Mouse (Mus musculus) gastrocnemius, postnatal 36 days (tissue): ENCODE measurements around the gene Nrcam. TPM values are rescaled to one million over a fixed set of nuclear protein-coding genes. Genes with fewer than 3 reads are reported as not detected.

Experiments
- DNase-seq, 2 experiments: peaks; one replicate each; pipeline ENCODE4 v3.0.0; 2022
- intact Hi-C: fragments of 180-260 bp; cut with DNase I; formaldehyde crosslinking; loops from one replicate; pipeline ENCODE4 v1.15.1; 2025
- total RNA-seq, 2 experiments: library from RNA; stranded (reverse); gene quantifications; 2 replicates each; pipeline ENCODE4 v1.2.3; 2021

Gene Nrcam
- total RNA-seq, 2 experiments from 2014 or later: 0.18 to 0.94 TPM

DNA sequence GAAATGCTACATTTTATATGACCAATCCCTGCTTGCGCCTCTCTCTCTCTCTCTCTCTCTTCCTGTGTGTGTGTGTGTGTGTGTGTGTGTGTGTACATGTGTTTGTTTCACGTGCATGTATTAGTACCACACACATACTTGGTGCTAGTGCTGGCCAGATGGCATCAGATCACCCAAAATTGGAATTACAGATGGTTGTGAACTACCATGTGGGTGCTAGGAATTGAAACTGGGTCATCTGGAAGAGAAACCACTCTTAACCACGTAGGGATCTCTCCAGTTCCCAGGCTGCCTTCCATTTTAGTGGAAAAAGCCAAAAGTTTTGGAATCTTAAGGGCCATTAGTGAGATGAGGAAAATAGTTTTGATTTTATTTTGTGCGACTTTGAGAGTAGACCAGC is 175.1 kb downstream of the Nrcam start:
- no peak for DNase-seq
- intact Hi-C loops: no loop called here

DNA sequence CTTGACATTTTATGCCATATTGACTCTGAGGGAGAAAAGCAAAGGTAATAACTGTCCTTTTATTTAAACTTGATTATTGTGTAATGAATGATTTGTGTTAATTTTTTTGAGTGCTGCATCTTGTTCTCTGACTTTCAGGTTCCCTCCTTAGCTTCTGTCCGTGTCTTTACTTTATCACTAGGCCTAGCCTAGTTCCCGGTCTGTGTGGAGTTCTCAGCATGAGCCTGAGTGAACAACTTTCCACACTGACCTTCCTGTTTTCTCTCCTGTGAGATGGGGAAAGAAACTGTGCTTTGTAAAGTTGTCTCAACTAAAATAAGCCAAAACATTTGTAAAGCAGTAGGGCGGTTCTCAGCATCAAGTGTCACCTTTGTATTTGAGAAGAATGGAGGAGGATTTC is 179.9 kb downstream of the Nrcam start:
- DNase-seq: no peak
- intact Hi-C loops: no loop called here

DNA sequence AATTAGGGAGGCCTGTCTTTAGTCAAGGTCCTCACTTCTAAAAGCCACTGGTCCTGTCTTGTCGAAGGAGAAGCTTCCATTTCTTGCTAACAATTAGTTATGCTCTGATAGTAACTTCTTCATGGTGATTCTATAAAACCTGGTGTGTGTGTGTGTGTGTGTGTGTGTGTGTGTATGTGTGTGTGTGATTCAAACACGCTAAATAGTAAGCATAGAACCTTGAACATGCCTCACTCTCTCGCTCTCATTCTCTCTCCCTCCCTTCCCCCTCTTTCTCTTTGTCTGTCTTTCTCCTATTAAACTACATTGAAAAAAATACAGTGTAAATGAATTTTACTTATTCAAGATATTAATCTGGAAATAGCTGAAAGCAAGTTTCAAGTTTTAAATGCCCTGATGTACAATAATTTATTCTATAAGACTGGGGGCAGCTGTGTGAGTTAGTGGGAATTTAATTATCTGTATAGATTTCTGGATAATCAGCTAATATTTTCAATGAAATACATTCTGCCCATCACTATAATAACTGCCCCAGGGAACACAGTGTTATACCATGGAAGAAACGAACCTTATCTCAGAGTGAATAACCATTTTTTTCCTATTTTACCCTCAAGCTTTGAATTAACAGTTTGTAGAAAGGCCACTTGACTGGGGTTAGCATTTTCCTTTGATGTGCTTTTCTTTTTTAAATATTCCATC is 180.9 kb downstream of the Nrcam start:
- no peak for DNase-seq
- intact Hi-C loops: no loop called here

DNA sequence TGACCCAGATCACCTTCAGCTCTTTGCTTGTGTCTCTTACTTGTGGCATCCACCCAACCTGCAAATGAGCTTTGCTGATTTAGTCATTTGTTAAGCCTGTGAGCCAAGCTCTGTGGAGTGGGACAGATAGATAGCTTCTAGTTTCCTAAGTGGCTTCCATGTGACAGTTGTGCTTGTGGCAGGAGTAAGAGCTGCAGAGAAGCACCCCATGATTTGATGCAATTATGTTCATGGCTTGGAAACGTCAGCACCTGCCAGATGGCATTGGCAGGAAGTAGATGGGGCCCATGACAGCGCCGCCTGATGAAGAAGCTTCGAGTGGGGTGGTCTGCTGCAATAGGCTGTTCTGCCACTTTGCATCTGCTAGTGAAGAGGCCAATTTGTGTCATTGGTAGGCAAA is 186.4 kb downstream of the Nrcam start:
- intact Hi-C loops: no loop called here
- DNase-seq: no peak

DNA sequence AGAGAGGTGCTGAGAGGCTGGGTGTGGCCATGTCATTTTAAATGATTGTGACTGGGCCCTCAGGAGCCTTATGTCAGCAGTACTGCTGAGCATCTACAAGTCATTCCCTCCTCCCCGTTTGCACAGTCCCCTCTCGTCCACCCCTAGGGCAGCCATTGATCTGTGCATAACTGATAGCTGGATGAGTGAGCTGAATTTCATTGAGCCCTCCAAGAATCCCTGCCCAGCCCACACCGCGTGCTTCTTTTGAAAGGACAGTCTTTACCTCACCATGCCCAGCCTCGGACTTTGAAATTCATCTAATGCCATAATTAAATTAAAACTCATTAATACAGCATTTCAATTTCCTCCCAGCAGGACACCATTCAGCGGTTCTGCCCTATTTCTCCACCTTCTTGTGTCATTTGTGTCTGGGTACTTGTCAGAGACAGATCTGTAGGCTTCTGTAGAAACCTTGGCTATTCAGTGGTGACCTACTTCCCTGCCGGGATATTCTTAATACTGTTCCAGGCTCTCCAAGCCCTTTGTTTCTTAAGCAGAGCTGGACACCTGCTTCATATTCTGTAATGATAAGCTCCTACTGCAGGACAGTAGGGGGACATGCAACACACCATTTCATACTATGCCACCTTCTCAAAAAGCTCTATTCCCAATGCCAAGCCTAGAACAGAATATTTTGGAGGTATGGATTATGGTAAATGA is 190.9 kb downstream of the Nrcam start:
- DNase-seq: no peak
- intact Hi-C loops: no loop called here

DNA sequence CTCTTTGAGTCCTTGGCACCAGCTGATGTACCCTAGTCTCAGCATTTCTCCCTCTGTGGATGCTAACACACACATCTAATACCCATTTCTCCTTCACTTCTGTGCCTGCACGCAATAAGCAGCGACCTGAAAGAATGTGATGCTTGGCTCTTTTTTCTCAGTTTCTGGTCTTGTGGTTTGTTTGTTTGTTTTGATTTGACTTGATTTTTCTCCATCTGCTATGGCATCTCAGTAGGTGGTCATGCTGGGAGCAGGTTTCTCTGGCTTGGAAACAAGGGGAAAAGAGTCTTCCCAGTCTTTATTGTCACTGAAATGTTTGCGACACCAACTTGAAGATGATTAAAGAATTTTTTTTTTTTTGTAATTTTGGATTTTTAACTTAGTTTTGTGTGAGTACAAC is 192.8 kb downstream of the Nrcam start:
- intact Hi-C loops: no loop called here

DNA sequence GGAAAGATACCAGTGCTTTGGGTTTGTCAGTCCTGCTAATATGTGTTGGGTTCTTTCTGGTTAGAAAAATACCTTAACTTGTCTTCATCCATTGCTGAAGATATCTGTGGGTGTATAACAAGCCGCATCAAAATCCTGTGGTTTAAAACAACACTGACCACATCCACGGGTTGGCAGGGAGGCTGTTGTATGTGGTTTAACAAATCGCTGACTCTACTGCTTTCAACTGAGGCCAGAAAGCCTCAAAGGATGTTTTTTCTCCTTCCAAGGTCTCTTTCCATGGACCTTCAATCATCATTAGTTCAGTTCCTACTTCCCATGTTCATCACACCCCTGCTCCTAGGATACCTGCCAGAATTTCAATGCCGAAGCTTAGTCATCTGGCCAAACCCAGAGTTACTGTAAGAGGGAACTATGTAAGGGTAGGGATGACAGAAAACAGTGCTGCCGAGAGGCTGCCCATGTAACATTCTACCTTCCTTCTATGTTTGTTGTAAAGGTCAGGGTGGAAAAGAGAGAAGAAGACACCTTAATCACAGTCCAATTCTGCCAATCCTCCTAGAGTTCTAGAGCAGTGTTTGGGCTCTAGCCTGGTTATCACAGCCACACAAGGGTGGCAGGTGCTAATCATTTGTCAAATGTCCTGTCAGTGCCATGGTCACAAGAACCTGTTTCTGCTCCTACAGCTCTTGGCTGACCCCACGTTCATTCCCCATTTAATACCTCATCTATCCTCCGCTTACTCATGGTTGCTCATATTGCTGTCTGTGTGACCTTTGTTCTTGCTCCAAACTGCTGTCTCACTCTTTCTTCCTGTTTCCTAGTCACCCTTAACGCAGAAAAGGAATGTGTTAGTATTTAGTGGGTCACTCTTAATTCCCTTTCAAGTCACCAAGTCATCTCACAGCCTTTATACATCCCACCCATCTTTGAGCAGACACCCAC is 196.2 kb downstream of the Nrcam start:
- intact Hi-C loops: no loop called here
- DNase-seq: no peak

More for the DNA sequence above, 192.8 kb downstream of the Nrcam start:
- no peak for DNase-seq

DNA sequence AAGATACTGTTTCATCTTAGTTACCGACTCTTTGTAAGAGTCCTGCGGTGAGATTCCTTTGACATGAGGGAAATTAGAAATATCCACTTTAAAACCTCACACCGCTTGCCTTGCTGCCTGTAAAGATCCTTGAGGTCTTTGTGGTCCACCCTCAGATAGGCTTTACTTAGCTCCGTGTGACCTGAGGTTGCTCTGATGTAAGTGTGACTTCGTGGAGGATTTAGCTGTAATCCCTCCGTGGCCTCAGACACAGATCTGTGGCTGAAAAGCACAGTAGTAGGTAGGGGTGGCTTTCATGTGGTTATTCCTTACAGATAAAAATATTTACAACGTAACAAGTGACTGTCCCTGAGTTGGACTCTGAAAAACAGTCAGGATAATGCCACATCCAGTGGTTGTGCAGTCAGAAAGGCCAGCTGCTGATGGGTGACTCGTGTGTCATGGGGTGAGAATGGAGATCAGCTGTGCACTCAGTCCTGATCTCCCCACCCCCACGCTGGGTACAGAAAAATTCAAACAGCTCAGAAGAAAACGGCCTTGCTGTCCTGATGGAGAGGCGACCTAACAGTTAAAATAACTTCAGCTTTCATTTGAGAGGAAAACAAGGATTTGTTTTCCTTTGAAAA is 199.8 kb downstream of the Nrcam start:
- intact Hi-C loops: no loop called here
- DNase-seq: no peak

DNA sequence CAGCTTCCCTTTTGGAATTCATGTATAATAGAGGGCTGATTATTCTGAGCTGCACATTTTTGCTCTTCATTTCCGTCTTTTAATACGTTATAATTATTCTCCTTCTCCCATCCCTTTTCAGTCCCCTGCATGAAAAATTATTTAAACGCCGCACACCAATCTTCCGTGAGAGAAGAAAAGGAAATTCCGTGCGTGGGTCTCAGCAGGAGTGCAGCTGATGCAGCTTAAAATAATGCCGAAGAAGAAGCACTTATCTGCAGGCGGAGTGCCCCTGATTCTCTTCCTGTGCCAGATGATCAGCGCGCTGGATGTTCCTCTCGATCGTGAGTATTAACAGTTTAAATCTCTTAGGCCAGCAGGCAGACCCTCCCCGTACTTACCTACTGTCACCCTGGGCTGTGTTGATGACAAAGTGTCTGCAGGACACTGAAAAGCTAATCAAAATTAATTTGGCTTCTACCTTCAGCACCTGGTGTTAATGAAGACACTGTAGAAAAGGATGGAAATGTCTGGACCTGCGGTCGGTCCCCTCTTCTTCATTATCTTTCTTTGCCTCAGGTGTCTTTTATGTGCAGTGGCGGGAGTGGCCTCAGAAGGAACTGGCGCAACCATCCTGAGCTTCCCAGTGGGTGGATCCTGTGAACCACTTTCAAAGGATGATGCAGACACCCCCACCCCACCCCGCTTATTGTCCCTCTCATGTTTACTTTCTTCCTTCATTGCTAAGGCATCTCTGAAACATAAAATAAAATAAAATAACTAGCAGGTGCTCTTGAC is 203.8 kb downstream of the Nrcam start:
- DNase-seq: no peak
- intact Hi-C loops: loop anchor here (2.0 kb wide), 1 partner anchor 26 kb away; no protein-coding TSS in a partner anchor

DNA sequence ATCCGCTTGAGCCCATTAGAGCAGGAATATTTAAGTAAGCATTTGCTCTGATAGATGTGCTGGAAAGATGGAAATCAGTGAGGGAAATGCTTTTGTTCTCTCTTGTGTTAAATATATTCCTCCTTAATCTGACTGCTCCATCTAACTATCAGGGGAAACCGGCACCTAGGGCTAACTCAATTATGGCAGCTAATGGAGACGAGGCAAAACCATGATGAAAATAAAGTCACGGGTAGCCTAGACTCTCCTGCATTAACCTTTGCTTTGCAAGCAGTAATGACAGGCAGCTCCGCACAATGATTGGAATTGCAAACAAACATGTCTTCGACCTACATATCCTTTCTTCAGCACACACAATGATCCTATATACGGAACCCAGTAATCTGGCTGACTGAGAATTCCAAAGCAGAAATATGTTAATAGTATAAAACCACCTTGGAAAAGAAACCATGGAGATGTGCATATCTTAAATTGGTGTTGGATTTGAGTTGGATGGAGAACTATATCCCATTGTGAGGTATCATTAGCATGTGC is 205.5 kb downstream of the Nrcam start:
- intact Hi-C loops: no loop called here
- no peak for DNase-seq

DNA sequence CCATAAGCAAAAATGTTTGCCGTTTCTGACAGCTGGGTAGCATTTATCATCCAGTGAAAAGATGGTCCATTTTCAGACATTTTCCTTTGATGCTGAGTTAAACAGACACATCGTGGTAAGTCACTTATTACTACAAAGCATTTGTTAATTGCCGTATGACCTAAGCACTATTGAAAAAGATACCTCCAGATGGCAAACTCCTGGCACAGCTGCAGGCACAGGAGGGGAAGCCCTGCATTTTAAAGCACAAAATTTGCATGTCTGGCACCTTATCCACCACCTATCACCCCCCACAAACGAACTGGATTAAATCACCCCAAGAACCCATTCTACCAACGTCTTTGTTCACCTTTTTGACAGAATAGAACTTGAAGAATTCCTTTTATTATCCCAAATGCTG is 206.9 kb downstream of the Nrcam start:
- DNase-seq: no peak
- intact Hi-C loops: no loop called here

DNA sequence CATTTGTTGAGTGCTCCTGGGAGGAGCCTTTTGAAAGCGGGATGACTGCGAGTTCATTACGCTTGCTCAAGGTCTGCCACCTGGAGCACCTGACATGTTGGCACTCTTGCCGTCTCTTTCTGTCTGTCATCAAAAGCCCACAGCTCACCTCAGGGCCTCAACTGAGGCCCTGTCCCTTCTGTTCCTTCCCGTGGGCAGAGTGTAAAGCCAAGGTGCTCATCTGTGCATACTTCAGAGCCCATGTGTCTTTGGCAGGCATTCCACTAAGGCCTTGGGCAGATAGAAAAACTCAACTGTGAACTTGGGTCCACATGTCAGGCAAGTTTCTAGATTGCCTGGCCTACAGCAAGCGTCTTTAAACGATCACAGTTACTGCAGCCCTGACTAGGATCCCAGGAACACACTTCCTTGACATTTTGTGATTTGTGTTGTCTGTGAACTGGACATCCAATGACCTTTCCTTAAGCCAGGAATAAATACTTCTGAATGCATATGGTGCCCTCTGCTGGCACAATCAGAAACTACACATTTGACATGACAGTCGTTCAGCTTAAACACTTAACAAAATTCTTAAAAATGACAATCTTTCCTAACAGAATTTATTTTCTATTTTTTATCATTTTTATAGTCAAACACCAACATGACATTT is 219.2 kb downstream of the Nrcam start:
- intact Hi-C loops: loop anchor here (2.0 kb wide), 1 partner anchor 251 kb away; no protein-coding TSS in a partner anchor
- peak; percentile 20 to 71 for DNase-seq

DNA sequence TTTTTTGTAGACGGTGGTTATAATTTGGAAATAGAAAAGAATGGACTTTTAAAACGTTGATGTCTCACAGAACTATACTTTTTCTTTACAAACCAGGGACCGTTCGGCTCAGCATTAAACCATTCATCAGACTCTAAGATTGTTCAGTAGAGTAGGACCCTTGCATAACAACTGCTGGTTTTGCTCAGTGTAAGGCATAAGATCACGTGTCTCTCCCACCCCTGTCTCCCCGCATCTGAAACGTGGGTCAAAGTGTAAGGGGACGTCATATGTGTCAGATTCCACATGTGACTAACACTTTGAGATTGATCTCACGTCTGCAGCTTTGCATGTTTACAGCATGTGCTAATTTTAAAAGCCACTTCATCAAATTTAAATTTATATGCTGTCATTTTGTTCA is 219.8 kb downstream of the Nrcam start:
- DNase-seq: no peak
- intact Hi-C loops: no loop called here

DNA sequence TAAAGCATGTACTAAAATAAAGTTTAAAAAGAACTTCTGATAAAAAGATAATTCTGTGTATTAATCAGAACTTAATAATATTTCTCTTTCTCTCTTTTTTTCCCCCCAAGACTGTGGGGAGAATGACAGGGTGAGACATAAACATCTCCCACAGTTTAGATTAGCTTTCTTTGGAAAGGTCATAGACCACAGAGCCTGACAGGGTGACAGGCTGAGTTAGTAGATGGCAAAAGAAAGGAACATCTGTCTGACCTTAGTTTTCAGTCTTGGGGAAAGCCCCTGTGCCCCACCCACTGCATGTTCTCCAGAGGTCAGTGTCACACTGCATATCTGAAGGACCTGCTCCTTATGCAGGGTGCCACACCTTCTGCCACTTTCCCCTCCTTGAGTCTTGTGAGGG is 222.9 kb downstream of the Nrcam start:
- intact Hi-C loops: no loop called here
- no peak for DNase-seq

DNA sequence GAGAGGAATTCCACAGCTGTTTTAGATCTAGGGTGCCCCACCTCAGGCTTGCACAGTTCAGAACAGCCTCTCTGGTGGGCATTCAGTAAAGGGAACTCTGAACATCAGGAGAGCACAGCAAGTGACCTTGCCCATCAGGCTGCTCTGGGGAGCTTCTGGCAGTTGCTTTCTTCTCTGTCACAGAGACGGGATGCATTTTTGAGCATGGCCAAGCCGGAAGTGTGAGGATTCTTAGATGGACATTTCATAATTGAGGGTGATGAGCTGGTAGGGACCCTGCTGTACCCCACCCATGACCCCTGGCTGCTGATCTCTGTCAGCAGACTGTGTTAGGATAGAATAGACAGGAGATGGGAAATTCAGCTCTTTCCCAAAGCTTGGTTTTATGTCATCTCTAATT is 225.4 kb downstream of the Nrcam start:
- DNase-seq: no peak

DNA sequence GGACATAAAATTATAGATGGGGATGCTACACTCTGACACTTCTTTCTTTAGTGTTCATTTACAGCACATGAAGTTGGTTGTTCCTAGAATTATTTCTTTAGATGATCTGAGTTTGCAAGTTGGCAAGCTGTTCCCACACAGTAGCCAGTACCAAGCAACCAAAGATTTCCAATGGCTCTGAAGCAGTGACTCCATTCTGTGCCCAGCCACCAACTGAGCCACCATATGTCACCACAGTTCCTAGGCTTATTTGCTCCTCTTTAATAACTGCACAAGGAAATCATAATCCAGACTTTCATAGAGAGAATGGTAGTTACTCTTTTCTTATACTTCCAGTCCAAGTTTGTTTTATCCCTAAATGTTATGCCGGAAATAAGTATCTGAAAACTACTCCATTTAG is 226.1 kb downstream of the Nrcam start:
- intact Hi-C loops: no loop called here

More for the DNA sequence above, 225.4 kb downstream of the Nrcam start:
- intact Hi-C loops: no loop called here

DNA sequence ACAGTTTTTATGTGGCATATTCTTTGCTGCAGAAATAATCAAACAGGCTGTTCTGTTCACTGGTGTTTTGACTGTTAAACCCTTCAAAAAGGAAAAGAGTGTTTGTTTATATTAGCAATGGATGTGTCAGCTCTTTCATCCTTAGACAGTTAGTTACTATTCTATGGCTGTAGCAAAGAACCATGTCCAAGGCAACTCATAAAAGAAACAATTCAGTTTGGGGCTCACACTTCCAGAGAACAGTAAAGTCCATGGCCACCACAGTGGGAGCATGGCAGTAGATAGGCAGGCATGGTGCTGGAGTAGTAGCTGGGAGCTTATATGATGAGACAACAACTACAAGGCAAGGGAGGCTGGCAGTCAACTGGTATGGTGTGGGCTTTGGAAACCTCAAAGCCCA is 231.3 kb downstream of the Nrcam start:
- intact Hi-C loops: no loop called here
- DNase-seq: no peak

More for the DNA sequence above, 226.1 kb downstream of the Nrcam start:
- DNase-seq: no peak

DNA sequence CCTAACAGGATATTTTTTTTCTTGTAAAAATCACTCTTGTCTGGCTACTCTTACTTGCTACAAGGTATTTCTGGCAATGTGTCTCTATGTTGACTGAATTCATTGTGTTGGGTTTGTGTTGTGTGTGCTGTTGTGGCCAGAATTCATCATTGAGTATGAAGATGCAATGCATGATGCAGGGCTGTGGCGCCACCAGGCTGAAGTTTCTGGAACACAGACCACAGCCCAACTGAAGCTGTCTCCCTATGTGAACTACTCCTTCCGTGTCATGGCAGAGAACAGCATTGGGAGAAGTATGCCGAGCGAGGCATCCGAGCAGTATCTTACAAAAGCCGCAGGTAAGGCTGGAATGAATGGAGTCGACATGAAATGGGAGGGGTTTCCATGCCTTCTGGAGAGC is 241.4 kb downstream of the Nrcam start:
- no peak for DNase-seq
- intact Hi-C loops: no loop called here

DNA sequence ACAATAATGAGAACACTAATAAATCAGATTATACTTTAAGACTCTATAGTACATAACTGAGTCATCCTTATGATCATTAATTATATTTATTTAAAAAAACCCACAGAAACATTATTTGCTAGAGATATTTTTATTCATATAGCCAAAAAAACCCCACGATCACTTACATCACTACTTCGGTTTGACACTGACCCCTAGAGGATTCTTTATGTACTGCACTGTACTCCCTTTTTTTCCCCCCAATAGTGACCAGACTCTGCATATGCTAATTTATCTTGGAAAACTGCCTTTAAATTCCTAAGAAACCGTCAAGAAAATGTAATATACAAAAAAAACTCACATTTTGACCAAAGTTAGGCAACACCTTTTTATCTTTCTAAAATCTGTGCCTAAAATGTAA is 244.0 kb downstream of the Nrcam start:
- intact Hi-C loops: no loop called here
- no peak for DNase-seq
